Mouse (Mus musculus): ENCODE data around the gene Tead3. TPM values are rescaled to one million over a fixed set of nuclear protein-coding genes. Genes with fewer than 3 reads are reported as not detected.
A peak's percentile ranks its signal among the peaks of the same experiment; 100 is the strongest.

Gene Tead3
- polyA plus RNA-seq, 1 experiment from 2014 or later = 7.2 TPM

DNA sequence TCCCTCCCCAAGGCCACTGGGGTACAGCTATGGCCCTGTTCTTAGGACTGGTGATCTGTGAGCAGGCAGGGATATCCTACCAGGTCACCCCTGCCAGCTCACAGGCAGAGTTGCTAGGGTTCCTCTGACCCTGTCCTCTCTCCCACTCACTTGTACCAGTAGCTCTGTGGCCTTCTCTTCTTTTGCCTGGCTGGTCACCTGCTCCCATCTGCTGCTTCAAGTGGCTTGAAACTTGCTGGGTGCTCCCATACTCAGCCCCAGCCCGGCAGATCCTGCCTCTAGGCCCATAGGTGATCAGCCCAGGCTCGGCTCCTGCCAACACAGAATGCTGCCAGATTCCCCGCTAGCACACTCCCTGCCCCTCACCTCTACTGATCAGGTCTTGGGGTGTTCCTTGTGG is 49.8 kb downstream of the Tead3 start:
- Histone ChIP-seq H3K4me3 (ENCODE audit: control insufficient read depth in 1 of 2, insufficient read depth in 1 of 2, low read depth in 1 of 2, low read length in 2 of 2) (no peak overlapping the region), H3K4me2 (ENCODE audit: low read length) (no peak overlapping the region), H3K27ac (replicated peaks in 1 of 2; ENCODE audit: control insufficient read depth in 1 of 2, insufficient read depth in 1 of 2, low read depth in 2 of 2, low read length in 2 of 2) (no peak overlapping the region), H3K9ac (ENCODE audit: low read length) (no peak overlapping the region), H3K27me3 (ENCODE audit: control insufficient read depth, insufficient read depth, low read length) (no peaks in the 10 kb centered on the region), H3K36me3 (ENCODE audit: control insufficient read depth, insufficient read depth, low read length) (peaks cover 11% of the 10 kb centered on the region), H3K9me3 (ENCODE audit: control insufficient read depth, low read length) (no peaks in the 10 kb centered on the region), H3K4me1 (ENCODE audit: control insufficient read depth in 2 of 2, insufficient read depth in 2 of 2, low read length in 2 of 2) (no peaks in the 10 kb centered on the region; a peak in 1 of 4 replicates)
- WGBS = 57% methylated on average over 3 of the region's 3 CpGs
- ATAC-seq (ENCODE audit: insufficient number of reproducible peaks, insufficient read depth, low FRiP score, low read depth) = no peak

DNA sequence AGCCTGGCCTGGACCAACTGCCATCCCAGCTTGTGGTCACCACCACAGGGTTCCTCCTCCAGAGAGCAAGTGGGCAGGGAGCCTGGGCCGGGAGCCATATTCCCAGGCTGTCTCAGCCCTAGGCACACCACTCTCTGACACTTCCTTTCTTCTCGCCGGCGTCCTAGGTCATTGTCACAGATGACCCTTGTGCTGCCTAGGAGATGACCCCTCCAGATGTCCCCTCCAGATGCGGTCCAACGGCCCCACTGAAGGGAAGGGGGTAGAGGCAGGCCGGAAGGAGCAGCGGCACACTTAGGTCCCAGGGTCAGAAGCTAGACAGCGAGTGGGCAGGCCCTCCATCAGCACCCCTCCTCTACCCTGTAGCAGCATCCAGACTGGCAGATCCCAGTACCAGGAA is 50.3 kb downstream of the Tead3 start:
- Histone ChIP-seq H3K9me3 (ENCODE audit: control insufficient read depth, low read length) (no peaks in the 10 kb centered on the region), H3K9ac (ENCODE audit: low read length) (no peak overlapping the region), H3K4me3 (ENCODE audit: control insufficient read depth in 1 of 2, insufficient read depth in 1 of 2, low read depth in 1 of 2, low read length in 2 of 2) (no peak overlapping the region), H3K27ac (replicated peaks in 1 of 2; ENCODE audit: control insufficient read depth in 1 of 2, insufficient read depth in 1 of 2, low read depth in 2 of 2, low read length in 2 of 2) (no peak overlapping the region), H3K27me3 (ENCODE audit: control insufficient read depth, insufficient read depth, low read length) (no peaks in the 10 kb centered on the region), H3K36me3 (ENCODE audit: control insufficient read depth, insufficient read depth, low read length) (peaks cover 14% of the 10 kb centered on the region), H3K4me1 (ENCODE audit: control insufficient read depth in 2 of 2, insufficient read depth in 2 of 2, low read length in 2 of 2) (no peaks in the 10 kb centered on the region; a peak in 1 of 4 replicates), H3K4me2 (ENCODE audit: low read length) (no peak overlapping the region)
- 0 out of 2 replicates have a peak, but pooled peaks have one; percentile 33 for ATAC-seq (ENCODE audit: insufficient number of reproducible peaks, insufficient read depth, low FRiP score, low read depth)
- WGBS = 72% methylated on average over 9 of the region's 9 CpGs

- Histone ChIP-seq H3K4me3 (ENCODE audit: control insufficient read depth in 1 of 2, insufficient read depth in 1 of 2, low read depth in 1 of 2, low read length in 2 of 2) (no peak overlapping the region), H3K4me1 (ENCODE audit: control insufficient read depth in 2 of 2, insufficient read depth in 2 of 2, low read length in 2 of 2) (no peaks in the 10 kb centered on the region; a peak in 1 of 4 replicates), H3K9ac (ENCODE audit: low read length) (no peak overlapping the region), H3K36me3 (ENCODE audit: control insufficient read depth, insufficient read depth, low read length) (peaks cover 14% of the 10 kb centered on the region), H3K4me2 (ENCODE audit: low read length) (no peak overlapping the region), H3K27ac (replicated peaks in 1 of 2; ENCODE audit: control insufficient read depth in 1 of 2, insufficient read depth in 1 of 2, low read depth in 2 of 2, low read length in 2 of 2) (no peak overlapping the region), H3K9me3 (ENCODE audit: control insufficient read depth, low read length) (no peaks in the 10 kb centered on the region), H3K27me3 (ENCODE audit: control insufficient read depth, insufficient read depth, low read length) (no peaks in the 10 kb centered on the region)
- WGBS = 54% methylated on average over 11 of the region's 11 CpGs
- no peak for ATAC-seq (ENCODE audit: insufficient number of reproducible peaks, insufficient read depth, low FRiP score, low read depth)
These were observed 50.8 kb downstream of the Tead3 start for GRCm38 (mm10) chr17:28299669-28300320.

- H3K27ac ChIP-seq (replicated peaks in 1 of 2; ENCODE audit: control insufficient read depth in 1 of 2, insufficient read depth in 1 of 2, low read depth in 2 of 2, low read length in 2 of 2) = no peak overlapping the region
- no peak overlapping the region for H3K9ac ChIP-seq (ENCODE audit: low read length)
- no peaks in the 10 kb centered on the region for H3K9me3 ChIP-seq (ENCODE audit: control insufficient read depth, low read length)
- no peaks in the 10 kb centered on the region for H3K27me3 ChIP-seq (ENCODE audit: control insufficient read depth, insufficient read depth, low read length)
- no peaks in the 10 kb centered on the region; a peak in 1 of 4 replicates for H3K4me1 ChIP-seq (ENCODE audit: control insufficient read depth in 2 of 2, insufficient read depth in 2 of 2, low read length in 2 of 2)
- H3K4me3 ChIP-seq (ENCODE audit: control insufficient read depth in 1 of 2, insufficient read depth in 1 of 2, low read depth in 1 of 2, low read length in 2 of 2) = no peak overlapping the region
- no peak for ATAC-seq (ENCODE audit: insufficient number of reproducible peaks, insufficient read depth, low FRiP score, low read depth)
- WGBS = 91% methylated on average over 17 of the region's 17 CpGs
- H3K4me2 ChIP-seq (ENCODE audit: low read length) = no peak overlapping the region
- peaks cover 14% of the 10 kb centered on the region for H3K36me3 ChIP-seq (ENCODE audit: control insufficient read depth, insufficient read depth, low read length)
These were observed 51.7 kb downstream of the Tead3 start for GRCm38 (mm10) chr17:28298888-28299287.

- Histone ChIP-seq H3K27ac (replicated peaks in 1 of 2; ENCODE audit: control insufficient read depth in 1 of 2, insufficient read depth in 1 of 2, low read depth in 2 of 2, low read length in 2 of 2) (no peak overlapping the region), H3K9ac (ENCODE audit: low read length) (no peak overlapping the region)
These were observed 55.9 kb downstream of the Tead3 start for GRCm38 (mm10) chr17:28294449-28295333.

GRCm38 (mm10) chr17:28293716-28294115 is 56.9 kb downstream of the Tead3 start:
- 64% methylated on average over 4 of the region's 4 CpGs for WGBS
- Histone ChIP-seq H3K9me3 (ENCODE audit: control insufficient read depth, low read length) (no peaks in the 10 kb centered on the region), H3K9ac (ENCODE audit: low read length) (no peak overlapping the region), H3K4me1 (ENCODE audit: control insufficient read depth in 2 of 2, insufficient read depth in 2 of 2, low read length in 2 of 2) (peaks cover 5% of the 10 kb centered on the region in 2 experiments; a peak in 2 of 4 replicates), H3K27me3 (ENCODE audit: control insufficient read depth, insufficient read depth, low read length) (no peaks in the 10 kb centered on the region), H3K4me2 (ENCODE audit: low read length) (no peak overlapping the region), H3K36me3 (ENCODE audit: control insufficient read depth, insufficient read depth, low read length) (peaks cover 8% of the 10 kb centered on the region), H3K27ac (replicated peaks in 1 of 2; ENCODE audit: control insufficient read depth in 1 of 2, insufficient read depth in 1 of 2, low read depth in 2 of 2, low read length in 2 of 2) (no peak overlapping the region), H3K4me3 (ENCODE audit: control insufficient read depth in 1 of 2, insufficient read depth in 1 of 2, low read depth in 1 of 2, low read length in 2 of 2) (no peak overlapping the region)
- ATAC-seq (ENCODE audit: insufficient number of reproducible peaks, insufficient read depth, low FRiP score, low read depth) = no peak

More at GRCm38 (mm10) chr17:28294449-28295333, 55.9 kb downstream of the Tead3 start:
- H3K9me3 ChIP-seq (ENCODE audit: control insufficient read depth, low read length) = no peaks in the 10 kb centered on the region
- no peak; the same call in 1 of the 2 replicates for ATAC-seq (ENCODE audit: insufficient number of reproducible peaks, insufficient read depth, low FRiP score, low read depth)
- H3K4me2 ChIP-seq (ENCODE audit: low read length) = no peak overlapping the region
- peaks cover 14% of the 10 kb centered on the region for H3K36me3 ChIP-seq (ENCODE audit: control insufficient read depth, insufficient read depth, low read length)
- no peak overlapping the region for H3K4me3 ChIP-seq (ENCODE audit: control insufficient read depth in 1 of 2, insufficient read depth in 1 of 2, low read depth in 1 of 2, low read length in 2 of 2)
- H3K27me3 ChIP-seq (ENCODE audit: control insufficient read depth, insufficient read depth, low read length) = no peaks in the 10 kb centered on the region
- WGBS = 68% methylated on average over 17 of the region's 17 CpGs
- peaks cover 5% of the 10 kb centered on the region in 2 experiments; a peak in 2 of 4 replicates for H3K4me1 ChIP-seq (ENCODE audit: control insufficient read depth in 2 of 2, insufficient read depth in 2 of 2, low read length in 2 of 2)

- no peaks in the 10 kb centered on the region for H3K27me3 ChIP-seq (ENCODE audit: control insufficient read depth, insufficient read depth, low read length)
- peaks cover 8 to 11% of the 10 kb centered on the region in 2 experiments; a peak in 2 of 4 replicates for H3K4me1 ChIP-seq (ENCODE audit: control insufficient read depth in 2 of 2, insufficient read depth in 2 of 2, low read length in 2 of 2)
- 72% methylated on average over 7 of the region's 7 CpGs for WGBS
- H3K4me3 ChIP-seq (ENCODE audit: control insufficient read depth in 1 of 2, insufficient read depth in 1 of 2, low read depth in 1 of 2, low read length in 2 of 2) = no peak overlapping the region
- no peak overlapping the region for H3K4me2 ChIP-seq (ENCODE audit: low read length)
- no peak for ATAC-seq (ENCODE audit: insufficient number of reproducible peaks, insufficient read depth, low FRiP score, low read depth)
- H3K36me3 ChIP-seq (ENCODE audit: control insufficient read depth, insufficient read depth, low read length) = 0 out of 2 replicates have a peak, but pooled peaks cover 2% of the 10 kb centered on the region
- no peaks in the 10 kb centered on the region for H3K9me3 ChIP-seq (ENCODE audit: control insufficient read depth, low read length)
- no peak overlapping the region for H3K9ac ChIP-seq (ENCODE audit: low read length)
- H3K27ac ChIP-seq (replicated peaks in 1 of 2; ENCODE audit: control insufficient read depth in 1 of 2, insufficient read depth in 1 of 2, low read depth in 2 of 2, low read length in 2 of 2) = no peak overlapping the region
These were observed 59.3 kb downstream of the Tead3 start for GRCm38 (mm10) chr17:28291346-28291745.

Data from heart, embryonic 14.5 days (tissue).